Mouse (Mus musculus) kidney, embryonic 16.5 days (tissue): ENCODE results near the gene Calhm4. TPM values are rescaled to one million over a fixed set of nuclear protein-coding genes. Genes with fewer than 3 reads are reported as not detected.

ENCODE experiments used
- ATAC-seq: fragments of 200-750 bp; cut with Nextera tagmentation; 2 replicates; pipeline ENCODE4 v1.8.0; 2017; ENCODE audit warnings: moderate TSS enrichment; ENCODE audit not compliant: low FRiP score, low TSS enrichment
- H3K27ac ChIP-seq: fragments of 300-500 bp; sonication (generic); 2 replicates; pipeline ENCODE4 v1.5.1; 2014; ENCODE audit warnings: low read length
- H3K27me3 ChIP-seq: fragments of 300-500 bp; sonication (generic); 2 replicates; pipeline ENCODE4 v1.6.1; 2014; ENCODE audit warnings: low read length, control low read depth, mixed read lengths; ENCODE audit not compliant: insufficient read depth
- H3K36me3 ChIP-seq: fragments of 300-500 bp; sonication (generic); 2 replicates; pipeline ENCODE4 v1.6.1; 2014; ENCODE audit warnings: low read length, control low read depth, mixed read lengths; ENCODE audit not compliant: insufficient read depth
- H3K4me1 ChIP-seq: fragments of 300-500 bp; sonication (generic); 2 replicates; pipeline ENCODE4 v1.6.1; 2014; ENCODE audit warnings: low read length, control low read depth, mixed read lengths; ENCODE audit not compliant: insufficient read depth
- H3K4me2 ChIP-seq: fragments of 300-500 bp; sonication (generic); replicated peaks from 2 replicates; pipeline ENCODE4 v1.6.1; 2014; ENCODE audit warnings: low read depth, low read length
- H3K4me3 ChIP-seq: fragments of 300-500 bp; sonication (generic); 2 replicates; pipeline ENCODE4 v1.5.1; 2014; ENCODE audit warnings: mild to moderate bottlenecking, low read length
- H3K9ac ChIP-seq: fragments of 300-500 bp; sonication (generic); replicated peaks from 2 replicates; pipeline ENCODE4 v1.6.1; 2014; ENCODE audit warnings: low read length
- H3K9me3 ChIP-seq: fragments of 300-500 bp; sonication (generic); 2 replicates; pipeline ENCODE4 v1.6.1; 2016; ENCODE audit warnings: low read length, control low read depth
- WGBS: fragments of 180-500 bp; shearing (Covaris S2); extraction: QIAGEN DNeasy Blood & Tissue Kit; methylation state at CpG from one replicate; pipeline ENCODE4 v1.1.7; 2014; 5-methylcytosine and 5-hydroxymethylcytosine counted together
- polyA plus RNA-seq: library from polyadenylated mRNA; unstranded; fragments of >200 nt; fragmentation: Nextera tagmentation; extraction: Ambion mirVana; gene quantifications from 2 replicates; pipeline ENCODE4 v1.2.1, GENCODE M21; 2015

The Calhm4 gene
- polyA plus RNA-seq, result not detected in 2 replicates

DNA sequence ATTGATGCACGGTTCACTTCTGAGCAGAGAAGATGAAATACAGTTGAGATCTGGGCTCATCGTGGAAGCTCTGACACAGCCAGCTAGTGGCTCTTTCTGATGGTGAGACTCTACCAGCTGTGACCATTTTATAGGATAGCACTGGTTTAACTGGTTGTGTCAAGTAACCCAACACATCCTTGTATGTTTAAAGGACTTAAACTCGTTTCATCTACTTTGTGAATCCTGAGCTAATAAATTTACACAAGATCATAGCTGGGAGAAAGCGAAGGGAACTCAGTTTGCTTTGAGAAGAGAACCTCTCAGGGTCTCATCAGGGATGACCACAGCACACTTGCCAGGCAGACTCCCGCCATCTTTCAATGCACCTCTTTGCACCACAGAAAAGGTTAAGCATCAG lies at the start of gene Calhm4:
TSS of gene Calhm4 (minus strand) at position 101 of the 400 bp plus-strand sequence.
- Histone ChIP-seq H3K9me3 (no peaks in the 10 kb centered on the region), H3K4me2 (no peak within 1 kb of the TSS), H3K9ac (no peak within 1 kb of the TSS), H3K36me3 (no peaks in the 10 kb centered on the region), H3K27ac (no peak within 1 kb of the TSS), H3K4me1 (no peaks in the 10 kb centered on the region), H3K27me3 (no peaks in the 10 kb centered on the region), H3K4me3 (no peak within 1 kb of the TSS)
- 82% methylated on average over 5 of the region's 5 CpGs for WGBS
- no peak for ATAC-seq

- H3K9ac ChIP-seq, result no peak overlapping the region
- no peaks in the 10 kb centered on the region for H3K27me3 ChIP-seq
- H3K4me2 ChIP-seq, result no peak overlapping the region
- H3K36me3 ChIP-seq, result no peaks in the 10 kb centered on the region
- no peaks in the 10 kb centered on the region for H3K9me3 ChIP-seq
- peaks cover 6% of the 10 kb centered on the region; the same call in 1 of the 2 replicates for H3K4me1 ChIP-seq
- no peak for ATAC-seq
- H3K4me3 ChIP-seq, result no peak overlapping the region
- H3K27ac ChIP-seq, result no peak overlapping the region
- WGBS, result 78% methylated on average over 5 of the region's 5 CpGs
Measured at GRCm38 (mm10) chr10:34091888-34092287, 47.8 kb upstream of the Calhm4 start.

GRCm38 (mm10) chr10:34090481-34090880 lies 46.4 kb upstream of the Calhm4 start:
- H3K9me3 ChIP-seq, result no peaks in the 10 kb centered on the region
- no peaks in the 10 kb centered on the region for H3K36me3 ChIP-seq
- H3K4me2 ChIP-seq, result no peak overlapping the region
- 91% methylated on average over 1 of the region's 1 CpGs for WGBS
- H3K9ac ChIP-seq, result no peak overlapping the region
- no peaks in the 10 kb centered on the region for H3K27me3 ChIP-seq
- no peaks in the 10 kb centered on the region for H3K4me1 ChIP-seq
- no peak overlapping the region for H3K27ac ChIP-seq
- H3K4me3 ChIP-seq, result no peak overlapping the region
- ATAC-seq, result no peak

DNA sequence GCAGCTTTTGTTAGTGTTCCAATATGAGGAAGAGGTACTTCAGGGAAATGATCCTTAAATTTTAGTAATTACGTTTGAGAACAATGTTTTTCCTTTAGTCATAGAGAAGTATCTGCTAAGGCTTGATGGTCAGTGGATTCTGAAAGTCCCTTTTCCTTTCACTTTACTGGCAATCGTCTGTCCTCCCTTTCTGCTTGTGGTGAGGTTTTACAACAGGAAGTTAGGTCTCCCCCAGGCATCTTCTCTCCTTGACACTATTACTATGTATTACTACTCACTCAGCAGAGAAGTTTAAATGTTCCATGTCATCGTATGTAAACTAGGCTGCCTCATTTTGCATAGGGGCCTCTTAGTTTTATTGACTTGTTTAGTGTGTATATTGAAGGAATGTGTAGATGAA lies 45.4 kb upstream of the Calhm4 start:
- Histone ChIP-seq H3K27ac (no peak overlapping the region), H3K27me3 (no peaks in the 10 kb centered on the region), H3K4me3 (no peak overlapping the region), H3K4me2 (no peak overlapping the region), H3K9me3 (no peaks in the 10 kb centered on the region), H3K4me1 (no peaks in the 10 kb centered on the region), H3K36me3 (no peaks in the 10 kb centered on the region), H3K9ac (no peak overlapping the region)
- no peak for ATAC-seq
- whole genome bisulfite sequencing, result 49% methylated on average over 3 of the region's 3 CpGs

DNA sequence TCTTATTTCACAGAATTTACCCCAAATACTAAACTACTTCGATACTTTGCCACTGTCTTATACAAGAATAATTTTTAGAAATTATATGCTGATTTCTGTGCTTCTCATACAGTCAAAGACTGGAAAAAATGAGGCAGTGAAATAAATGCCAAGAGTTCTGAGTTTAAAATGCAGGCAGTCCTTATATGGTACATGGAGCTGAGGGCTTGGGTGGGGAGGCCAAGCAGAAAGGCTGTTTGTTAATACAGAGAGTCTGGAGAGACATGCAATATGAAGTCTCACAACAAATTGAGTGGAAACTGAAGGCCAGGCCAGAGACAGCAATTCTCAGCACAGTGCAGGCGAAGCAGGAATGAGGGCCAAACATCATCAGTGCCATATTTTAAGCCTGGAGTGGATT lies 44.4 kb upstream of the Calhm4 start:
- no peaks in the 10 kb centered on the region for H3K9me3 ChIP-seq
- H3K9ac ChIP-seq, result no peak overlapping the region
- no peak overlapping the region for H3K4me2 ChIP-seq
- H3K27me3 ChIP-seq, result no peaks in the 10 kb centered on the region
- no peak overlapping the region for H3K27ac ChIP-seq
- H3K4me3 ChIP-seq, result no peak overlapping the region
- 78% methylated on average over 2 of the region's 2 CpGs for WGBS
- no peaks in the 10 kb centered on the region for H3K36me3 ChIP-seq
- no peaks in the 10 kb centered on the region for H3K4me1 ChIP-seq
- no peak for ATAC-seq

GRCm38 (mm10) chr10:34086514-34086913 lies 42.4 kb upstream of the Calhm4 start:
- H3K27me3 ChIP-seq, result no peaks in the 10 kb centered on the region
- H3K4me2 ChIP-seq, result no peak overlapping the region
- H3K4me3 ChIP-seq, result no peak overlapping the region
- H3K36me3 ChIP-seq, result no peaks in the 10 kb centered on the region
- no peaks in the 10 kb centered on the region for H3K9me3 ChIP-seq
- 97% methylated on average over 1 of the region's 1 CpGs for WGBS
- H3K27ac ChIP-seq, result no peak overlapping the region
- no peaks in the 10 kb centered on the region for H3K4me1 ChIP-seq
- H3K9ac ChIP-seq, result no peak overlapping the region
- ATAC-seq, result no peak

DNA sequence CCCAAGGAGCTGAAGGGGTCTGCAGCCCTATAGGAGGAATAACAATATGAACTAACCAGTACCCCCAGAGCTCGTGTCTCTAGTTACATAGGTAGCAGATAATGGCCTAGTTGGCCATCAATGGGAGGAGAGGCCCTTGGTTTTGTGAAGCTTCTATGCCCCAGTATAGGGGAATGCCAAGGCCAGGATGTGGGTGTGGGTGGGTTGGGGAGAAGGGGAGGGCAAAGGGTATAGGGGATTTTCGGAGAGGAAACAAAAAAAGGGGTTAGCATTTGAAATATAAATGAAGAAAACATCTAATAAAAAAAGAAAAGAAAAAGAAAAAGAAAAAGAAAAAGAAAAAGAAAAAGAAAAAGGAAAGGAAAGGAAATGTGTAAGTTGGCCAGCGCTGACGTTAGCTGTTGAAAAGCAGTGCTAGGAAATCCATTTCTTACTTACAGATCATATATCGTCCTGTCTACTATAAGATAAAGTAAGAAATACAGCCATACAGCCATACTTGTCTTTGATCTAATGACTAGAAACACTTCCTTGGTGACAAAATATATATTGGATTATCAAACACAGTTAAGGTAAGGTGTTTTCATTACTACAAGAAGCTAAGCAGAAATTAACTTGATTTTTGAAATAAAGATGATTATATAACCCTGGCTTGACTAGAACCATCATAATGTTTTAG lies 30.6 kb upstream of the Calhm4 start:
- WGBS, result 78% methylated on average over 5 of the region's 5 CpGs
- Histone ChIP-seq H3K9ac (no peak overlapping the region), H3K36me3 (no peaks in the 10 kb centered on the region), H3K4me2 (no peak overlapping the region), H3K9me3 (no peaks in the 10 kb centered on the region), H3K27ac (no peak overlapping the region), H3K27me3 (no peaks in the 10 kb centered on the region), H3K4me1 (no peaks in the 10 kb centered on the region), H3K4me3 (no peak overlapping the region)
- ATAC-seq, result no peak

DNA sequence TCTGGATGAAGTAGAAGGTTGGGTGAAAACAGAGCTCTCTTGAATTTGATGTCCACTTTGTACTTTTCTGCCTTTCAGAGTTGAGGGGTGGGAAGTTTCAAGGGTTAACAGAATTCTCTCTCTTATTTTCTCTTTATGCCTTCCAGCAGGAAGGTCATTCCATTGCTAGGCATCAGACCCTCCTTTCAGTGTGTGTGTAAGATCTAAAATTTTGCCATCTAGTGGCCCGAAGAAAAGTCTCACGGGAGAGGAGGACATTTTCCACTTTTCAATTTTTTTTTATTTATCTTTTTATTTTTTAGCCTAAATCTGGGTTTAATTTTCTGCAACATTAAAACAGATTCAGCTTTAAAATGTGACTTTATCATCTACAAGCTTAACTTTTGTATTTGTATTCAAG lies 27.5 kb upstream of the Calhm4 start:
- Histone ChIP-seq H3K9ac (no peak overlapping the region), H3K4me2 (no peak overlapping the region), H3K9me3 (no peaks in the 10 kb centered on the region), H3K27me3 (no peaks in the 10 kb centered on the region), H3K4me3 (no peak overlapping the region), H3K27ac (no peak overlapping the region), H3K4me1 (no peaks in the 10 kb centered on the region), H3K36me3 (no peaks in the 10 kb centered on the region)
- 52% methylated on average over 2 of the region's 2 CpGs for WGBS
- ATAC-seq, result no peak

- Histone ChIP-seq H3K9ac (no peak overlapping the region), H3K27me3 (no peaks in the 10 kb centered on the region), H3K4me3 (no peak overlapping the region), H3K36me3 (no peaks in the 10 kb centered on the region), H3K9me3 (no peaks in the 10 kb centered on the region), H3K27ac (no peak overlapping the region), H3K4me1 (no peaks in the 10 kb centered on the region), H3K4me2 (no peak overlapping the region)
- no peak for ATAC-seq
- 35% methylated on average over 5 of the region's 5 CpGs for WGBS
Measured at GRCm38 (mm10) chr10:34070999-34071492, 26.9 kb upstream of the Calhm4 start.

DNA sequence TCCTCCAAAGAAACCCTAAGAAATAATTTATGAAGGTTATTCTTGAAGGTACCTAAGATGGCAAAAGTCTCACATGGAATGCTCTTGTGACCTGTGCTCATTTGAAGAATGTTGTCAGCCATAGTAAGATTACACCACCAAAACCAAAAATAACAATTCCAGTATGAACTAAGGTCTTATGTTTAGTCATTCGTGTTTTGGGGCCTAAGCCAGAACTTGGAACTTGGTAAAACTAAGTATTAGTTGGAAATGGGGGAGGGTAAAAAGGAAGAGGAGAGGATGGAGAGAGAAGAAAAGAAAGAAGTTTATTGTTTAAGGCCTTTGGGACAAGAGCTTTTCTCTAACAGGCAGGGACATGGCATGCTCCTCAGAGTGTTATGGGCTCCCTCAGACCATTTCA lies 25.5 kb upstream of the Calhm4 start:
- no peak overlapping the region for H3K4me2 ChIP-seq
- ATAC-seq, result no peak
- no peaks in the 10 kb centered on the region for H3K27me3 ChIP-seq
- no peaks in the 10 kb centered on the region for H3K4me1 ChIP-seq
- H3K9ac ChIP-seq, result no peak overlapping the region
- WGBS, result 78% methylated on average over 1 of the region's 1 CpGs
- H3K9me3 ChIP-seq, result no peaks in the 10 kb centered on the region
- no peak overlapping the region for H3K4me3 ChIP-seq
- no peaks in the 10 kb centered on the region for H3K36me3 ChIP-seq
- no peak overlapping the region for H3K27ac ChIP-seq
